Mouse (Mus musculus) kidney, adult 9 months (tissue): ENCODE data around the gene Ppp2r5b.
A peak's percentile ranks its signal among the peaks of the same experiment; 100 is the strongest.

Source experiments
- DNase-seq: peaks from one replicate; pipeline ENCODE4 v3.0.0; 2022

Gene Ppp2r5b

GRCm38 (mm10) chr19:6268170-6268528 is 32.5 kb upstream of the Ppp2r5b start:
- peak; percentile 93 for DNase-seq

DNA sequence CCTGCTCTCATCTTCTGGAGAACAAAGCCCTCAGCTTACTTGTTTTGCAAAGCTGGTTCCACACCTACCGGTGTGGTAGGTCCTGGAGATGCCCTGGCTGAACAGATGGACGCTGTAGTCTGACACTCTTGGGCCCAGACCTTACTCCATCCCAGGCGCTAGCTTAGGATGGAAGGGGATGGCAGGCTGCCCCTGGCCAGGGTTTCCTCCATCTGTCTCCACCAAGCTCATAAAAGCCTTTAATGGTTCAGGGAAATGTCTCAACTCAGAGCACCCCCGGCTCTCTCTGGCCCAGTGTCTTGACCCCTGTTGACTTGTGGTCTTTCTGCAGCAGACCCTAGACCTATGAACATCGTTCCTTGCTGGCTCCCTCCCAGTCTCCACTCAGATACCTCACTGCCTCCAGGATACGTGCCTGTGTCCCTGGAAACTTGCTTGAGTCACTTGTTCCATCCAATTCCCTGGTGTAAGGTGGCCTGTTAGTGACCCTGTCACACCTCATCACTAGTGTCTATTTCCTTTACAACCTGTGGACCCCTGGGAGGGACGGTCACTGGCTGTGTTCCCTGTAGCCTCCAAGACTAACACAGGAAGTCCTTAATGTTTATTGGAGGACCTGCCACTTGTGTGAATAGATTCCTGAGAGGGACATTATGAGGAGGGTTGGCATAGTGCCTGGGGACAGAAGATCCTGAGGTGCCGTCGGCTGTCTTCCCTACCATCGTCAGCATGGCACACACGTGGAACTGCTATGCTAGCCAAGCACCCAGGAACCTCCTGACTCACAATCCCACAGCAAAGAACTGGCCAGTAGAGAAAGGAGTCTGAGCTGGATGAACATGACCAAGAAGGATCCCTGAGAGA is 31.9 kb upstream of the Ppp2r5b start:
- DNase-seq, result peak; percentile 59

GRCm38 (mm10) chr19:6265727-6266182 is 30.1 kb upstream of the Ppp2r5b start:
- DNase-seq, result no peak

- DNase-seq, result no peak
Measured at GRCm38 (mm10) chr19:6264945-6265344, 29.3 kb upstream of the Ppp2r5b start.

DNA sequence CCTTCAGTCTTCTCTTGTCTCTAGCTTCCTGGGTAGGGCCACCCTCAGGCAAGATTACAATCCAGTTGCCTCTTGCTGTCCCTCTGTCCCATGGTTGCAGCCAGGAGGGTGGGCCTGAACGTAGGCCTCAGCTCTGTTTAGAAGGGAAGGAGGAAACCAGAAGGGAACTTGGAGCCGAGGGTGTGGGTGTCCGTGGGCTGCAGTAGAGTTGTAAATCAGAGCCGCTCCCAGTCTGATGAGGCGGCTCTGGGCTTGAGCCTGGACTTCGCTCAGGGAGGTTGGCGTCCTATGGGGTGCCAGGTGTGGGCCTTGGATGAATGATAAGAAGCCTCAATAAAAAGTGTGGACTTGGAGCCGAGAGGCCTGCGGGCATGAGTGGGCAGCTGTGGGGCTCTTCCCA is 28.5 kb upstream of the Ppp2r5b start:
- no peak for DNase-seq

DNA sequence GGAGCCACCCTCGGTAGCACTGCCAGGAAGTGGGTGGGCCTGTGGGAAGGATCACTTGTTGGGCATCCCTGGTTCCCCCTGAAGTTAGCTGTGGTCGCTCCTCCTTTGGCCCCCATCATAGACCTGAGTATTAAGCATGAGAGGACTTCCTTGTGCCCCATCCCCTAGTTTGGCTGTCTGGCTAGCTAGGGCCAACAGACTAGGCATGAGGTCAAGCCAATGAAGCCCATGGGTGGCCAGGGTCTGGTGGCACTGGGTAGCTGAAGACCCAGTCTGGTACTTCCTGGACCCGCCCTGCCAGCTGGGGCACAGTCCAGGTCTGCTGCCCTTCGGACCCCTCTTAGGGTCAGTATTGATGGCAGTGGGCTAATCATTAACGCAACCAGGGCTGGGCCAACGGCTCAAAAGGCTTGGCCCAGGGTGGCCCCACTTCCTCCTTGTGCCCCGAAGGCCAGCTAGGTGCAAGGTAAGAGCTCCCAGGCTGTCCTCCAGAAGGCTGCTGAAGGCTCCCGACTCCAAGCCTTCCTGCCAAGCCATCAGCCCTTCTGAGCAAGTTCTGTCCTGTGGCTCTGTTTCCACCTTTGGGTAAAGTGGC is 27.3 kb upstream of the Ppp2r5b start:
- DNase-seq, result peak; percentile 95

DNA sequence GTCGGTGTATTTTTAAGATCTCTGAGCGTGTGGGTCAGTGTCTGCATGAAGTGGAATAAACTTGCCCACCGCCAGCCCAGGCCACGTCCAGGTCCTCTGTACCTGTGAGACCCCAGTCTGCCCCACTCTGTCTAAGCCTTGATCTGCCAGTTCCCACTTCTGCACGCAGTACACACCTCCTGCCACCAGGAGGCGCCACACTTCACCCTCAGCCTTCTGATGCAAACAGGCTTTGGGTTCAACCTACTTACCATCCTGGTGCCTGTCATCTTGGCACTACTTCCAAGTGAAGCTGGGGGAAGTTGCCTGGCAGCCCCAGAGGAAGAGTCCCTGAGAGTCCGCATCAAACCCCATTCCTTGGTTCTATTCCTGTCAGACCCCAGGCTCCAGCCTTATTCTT is 26.6 kb upstream of the Ppp2r5b start:
- DNase-seq, result peak; percentile 85

GRCm38 (mm10) chr19:6261379-6261778 is 25.7 kb upstream of the Ppp2r5b start:
- DNase-seq, result no peak

- no peak for DNase-seq
Measured at GRCm38 (mm10) chr19:6260946-6261345, 25.3 kb upstream of the Ppp2r5b start.

DNA sequence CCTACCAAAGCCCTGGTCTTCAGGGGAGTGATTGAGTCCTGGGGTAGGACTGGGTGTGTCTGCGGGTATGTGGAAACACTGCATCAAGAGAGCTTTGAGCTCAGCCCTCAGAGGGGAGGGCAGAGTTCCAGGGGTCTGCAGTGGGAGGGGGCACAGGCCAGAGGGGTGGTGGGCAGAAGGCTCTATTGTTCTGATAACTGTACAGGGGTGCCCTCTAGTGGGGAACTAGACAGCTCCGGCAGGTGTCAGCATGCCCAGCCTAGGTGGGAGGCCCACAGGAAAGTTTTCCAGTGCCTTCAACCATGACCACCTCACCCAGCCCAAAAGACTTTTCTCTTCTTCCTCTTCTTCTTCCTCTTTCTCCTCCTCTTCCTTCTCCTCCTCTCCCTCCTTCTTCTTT is 24.8 kb upstream of the Ppp2r5b start:
- DNase-seq, result peak; percentile 56

GRCm38 (mm10) chr19:6253021-6253420 is 17.3 kb upstream of the Ppp2r5b start:
- DNase-seq, result no peak

DNA sequence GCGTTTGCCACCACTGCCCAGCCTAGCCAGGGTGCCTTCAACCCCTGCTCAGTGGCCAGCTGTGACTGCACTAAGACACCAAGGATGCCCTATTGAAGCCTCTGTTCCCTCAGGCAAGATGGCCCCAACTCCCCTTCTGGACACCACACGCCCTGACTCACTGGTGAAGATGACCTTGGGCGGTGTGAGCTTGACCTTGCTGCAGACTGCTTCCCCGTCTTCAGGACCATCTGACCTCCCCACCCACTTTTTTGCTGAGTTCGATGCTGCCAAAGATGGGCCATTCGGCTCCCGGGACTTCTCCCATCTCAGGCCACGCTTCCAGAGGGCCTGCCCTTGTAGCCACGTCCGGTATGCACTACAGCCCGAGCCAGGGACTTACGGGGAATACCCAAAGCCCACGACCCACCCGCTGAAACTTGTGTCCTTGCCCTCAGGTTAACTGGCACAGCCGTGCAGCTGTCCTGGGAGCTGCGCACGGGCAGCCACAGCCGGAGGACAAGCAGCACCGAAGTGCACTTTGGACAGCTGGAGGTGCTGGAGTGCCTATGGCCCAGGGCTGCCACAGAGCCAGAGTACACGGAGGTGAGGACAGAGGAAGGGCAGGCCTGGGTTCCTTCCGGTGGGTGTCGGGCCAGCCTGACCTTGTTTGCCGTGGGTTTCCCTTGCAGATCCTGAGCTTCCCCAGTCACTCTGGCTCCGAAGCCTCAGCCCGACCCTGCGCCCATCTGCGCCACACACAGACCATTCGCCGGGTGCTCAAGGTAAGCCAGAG is 12.0 kb upstream of the Ppp2r5b start:
- no peak for DNase-seq

DNA sequence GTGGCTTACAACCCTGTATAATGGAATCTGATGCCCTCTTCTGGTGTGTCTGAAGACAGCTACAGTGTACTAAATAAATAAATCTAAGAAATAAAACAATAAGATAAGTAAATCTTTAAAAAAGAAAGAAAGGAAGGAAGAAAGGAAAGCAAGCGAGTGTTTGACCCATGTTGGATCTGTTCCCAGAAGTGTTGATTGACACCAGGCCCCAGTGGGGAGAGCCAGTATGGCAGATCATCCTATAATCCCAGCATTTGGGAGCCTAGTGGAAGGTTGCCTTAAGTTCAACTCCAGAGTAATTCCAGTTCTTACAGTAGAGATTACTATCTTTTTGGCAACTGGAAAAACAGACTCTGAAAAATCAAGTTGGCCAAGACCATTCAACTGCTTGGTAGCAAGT is 10.1 kb upstream of the Ppp2r5b start:
- DNase-seq, result no peak

- no peak for DNase-seq
Measured at GRCm38 (mm10) chr19:6243226-6243625, 7.6 kb upstream of the Ppp2r5b start.

DNA sequence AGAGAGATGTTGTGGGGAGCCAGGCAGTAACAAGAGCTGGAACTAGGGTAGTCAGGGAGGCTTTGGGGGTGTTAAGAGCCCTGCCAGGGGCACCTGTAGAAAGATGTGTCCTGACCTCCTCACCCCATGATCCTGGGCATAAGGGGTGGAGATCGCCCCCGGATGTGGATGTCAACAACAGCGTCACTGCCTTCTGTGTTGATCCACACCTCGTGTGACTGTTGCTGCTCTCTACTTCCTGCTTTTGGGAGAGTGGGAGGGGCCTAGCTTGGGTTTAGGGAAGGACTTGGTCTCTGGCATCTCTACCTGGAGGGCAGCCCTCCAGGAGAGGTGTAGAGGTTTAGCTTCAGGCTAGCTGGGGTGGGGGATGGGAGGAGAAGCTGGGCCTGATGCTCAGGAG is 6.6 kb upstream of the Ppp2r5b start:
- peak; percentile 74 for DNase-seq

- DNase-seq, result peak; percentile 99
Measured at GRCm38 (mm10) chr19:6241274-6242107, 5.8 kb upstream of the Ppp2r5b start, which contains the start of gene Atg2a. TSS of gene Atg2a (plus strand) at chr19:6241668.

- DNase-seq, result no peak
Measured at GRCm38 (mm10) chr19:6240725-6241124, 5.1 kb upstream of the Ppp2r5b start.

DNA sequence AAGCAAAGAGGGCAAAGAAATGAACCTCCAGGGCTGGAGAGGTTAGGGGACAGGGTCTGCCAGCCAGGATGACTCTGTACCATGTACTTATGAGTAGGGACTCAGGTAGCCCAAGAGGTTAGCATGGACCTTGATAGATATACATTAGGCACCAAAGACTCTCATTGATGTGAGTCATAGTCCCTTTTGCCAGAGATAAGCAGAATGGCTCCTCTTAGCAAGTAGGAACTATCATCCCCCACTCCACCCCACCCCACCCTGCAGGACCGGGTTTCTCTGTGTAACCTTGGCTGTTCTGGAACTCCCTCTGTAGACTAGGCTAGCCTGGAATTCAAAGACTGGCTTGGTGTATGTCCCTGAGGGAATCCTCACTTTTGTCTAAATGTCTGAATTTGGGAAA is 4.5 kb upstream of the Ppp2r5b start:
- no peak for DNase-seq

- no peak for DNase-seq
Measured at GRCm38 (mm10) chr19:6238740-6239139, 3.1 kb upstream of the Ppp2r5b start.

DNA sequence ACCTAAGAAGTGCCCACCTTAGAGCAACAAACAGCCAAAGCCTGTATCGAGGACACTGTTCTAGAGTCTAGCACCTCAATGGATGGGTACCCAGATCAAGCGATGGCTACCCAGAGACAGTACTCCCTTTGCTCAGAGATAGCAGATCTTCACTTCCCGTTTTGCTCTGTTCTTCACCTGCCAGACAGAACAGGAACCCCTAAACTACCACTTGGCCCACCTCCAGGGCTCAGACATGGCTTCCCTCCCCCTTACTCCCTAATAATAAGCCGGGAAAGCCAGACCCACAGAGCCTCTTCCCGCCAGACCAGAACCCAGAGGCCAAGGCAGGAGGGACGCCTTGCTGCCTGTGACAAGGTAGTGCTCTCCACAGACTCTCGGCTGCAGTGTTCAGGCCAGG is 1.2 kb upstream of the Ppp2r5b start:
- DNase-seq, result no peak

DNA sequence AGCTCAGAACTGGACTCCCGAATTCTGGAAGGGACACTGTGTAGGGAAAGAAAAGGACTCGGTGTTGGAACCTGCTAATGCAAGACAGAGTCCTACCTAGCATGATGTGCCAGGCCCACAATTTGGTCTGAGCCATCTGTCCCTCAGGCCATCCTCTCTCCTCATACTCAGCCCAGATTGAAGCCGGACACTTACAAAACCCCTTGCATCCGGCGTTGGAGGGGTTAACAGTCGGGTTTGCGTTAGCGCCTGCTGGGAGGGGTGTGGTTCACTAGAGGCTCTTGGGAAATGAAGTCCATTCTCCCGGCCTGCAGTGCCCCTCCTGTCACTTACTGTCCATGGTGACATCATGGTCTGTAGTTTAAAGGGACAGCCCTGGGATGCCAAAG is 375 bp upstream of the Ppp2r5b start:
- peak; percentile 95 for DNase-seq

DNA sequence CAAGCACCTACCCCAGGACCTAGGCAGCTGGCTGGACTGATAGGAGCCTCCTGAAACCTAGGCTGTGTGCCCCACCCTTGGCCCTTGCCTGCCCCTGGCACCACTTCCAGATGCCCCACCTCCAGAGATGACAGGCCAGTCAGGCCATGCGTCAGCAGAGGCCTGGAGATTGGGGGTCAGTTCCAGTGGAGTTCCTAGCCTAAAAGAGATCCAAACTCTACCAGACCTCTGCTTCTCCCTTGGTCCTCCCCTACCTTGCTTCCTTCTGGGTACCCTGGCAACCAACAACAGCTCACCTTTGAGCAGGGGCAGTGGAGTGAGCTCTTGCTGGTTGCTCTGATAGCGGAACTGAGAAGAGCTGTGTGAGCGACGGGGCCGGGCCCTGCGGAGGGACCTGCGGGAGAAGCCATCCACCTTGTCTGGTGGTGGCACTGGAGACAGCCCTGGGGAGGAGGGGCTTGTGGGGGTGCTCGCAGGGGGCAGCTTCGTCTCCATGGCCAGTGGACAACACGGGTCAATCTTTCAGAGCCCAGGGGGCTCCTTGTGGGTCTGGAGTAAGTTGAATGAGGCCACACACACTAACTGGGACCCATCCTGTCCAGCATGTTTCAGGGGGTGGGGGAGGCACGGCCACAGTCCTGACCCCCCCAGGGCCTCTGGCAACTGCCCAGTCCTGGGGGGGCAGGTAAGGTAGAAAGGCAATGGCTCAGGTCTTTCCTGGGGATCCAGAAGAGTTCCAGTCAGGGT is 1.2 kb downstream of the Ppp2r5b start:
- no peak for DNase-seq
